Mouse (Mus musculus) stomach, postnatal 0 days (tissue): ENCODE measurements at regions not wholly inside any gene's neighbourhood (a gene's known extent, or its start where the extent isn't known, plus 50 kb on each side); places are given as distances from the start of the nearest gene placed in this dataset.

Source experiments
- CTCF ChIP-seq: IDR thresholded peaks from 2 replicates; pipeline ENCODE4 v1.5.1; 2016; ENCODE audit warnings: antibody characterized with exemption, low read depth, mild to moderate bottlenecking, moderate library complexity
- EP300 ChIP-seq: optimal IDR thresholded peaks from 2 replicates; pipeline ENCODE3; 2016; ENCODE audit warnings: antibody characterized with exemption

GRCm38 (mm10) chr16:83316314-83316713 is 488.1 kb downstream of the Gm21833 start:
- TF ChIP-seq EP300 (no peak), CTCF (no peak)
